Mouse (Mus musculus) spleen, adult 18-20 months (tissue): Measurements from ENCODE around the gene Lactbl1.

Source experiments
- DNase-seq, 2 experiments: peaks; one replicate each; pipeline ENCODE4 v3.0.0; 2022; ENCODE audit warnings: mixed read lengths in 2 of 2

The Lactbl1 gene

GRCm38 (mm10) chr4:136636983-136637562 lies 14.7 kb downstream of the Lactbl1 start:
- DNase-seq = no peak

GRCm38 (mm10) chr4:136637563-136638229 lies 15.3 kb downstream of the Lactbl1 start:
- no peak for DNase-seq

GRCm38 (mm10) chr4:136638230-136638750 lies 15.9 kb downstream of the Lactbl1 start:
- no peak for DNase-seq

GRCm38 (mm10) chr4:136638890-136639289 lies 16.5 kb downstream of the Lactbl1 start:
- DNase-seq = no peak

- DNase-seq = peak; percentile 25 to 74
These were observed 26.6 kb downstream of the Lactbl1 start for GRCm38 (mm10) chr4:136648922-136649479.

GRCm38 (mm10) chr4:136649480-136650196 lies 27.2 kb downstream of the Lactbl1 start:
- no peak for DNase-seq

GRCm38 (mm10) chr4:136650261-136650660 lies 27.8 kb downstream of the Lactbl1 start:
- no peak for DNase-seq

- peak in 1 of 2 experiments; percentile 28 for DNase-seq
These were observed 29.0 kb downstream of the Lactbl1 start for GRCm38 (mm10) chr4:136651357-136651811.

- DNase-seq = no peak
These were observed 29.6 kb downstream of the Lactbl1 start for GRCm38 (mm10) chr4:136651882-136652527.

- no peak for DNase-seq
These were observed 30.1 kb downstream of the Lactbl1 start for GRCm38 (mm10) chr4:136652528-136652910.

- DNase-seq = no peak
These were observed 30.6 kb downstream of the Lactbl1 start for GRCm38 (mm10) chr4:136653019-136653418.

GRCm38 (mm10) chr4:136653692-136654234 lies 31.3 kb downstream of the Lactbl1 start:
- no peak for DNase-seq

GRCm38 (mm10) chr4:136657914-136658313 lies 35.5 kb downstream of the Lactbl1 start:
- no peak for DNase-seq

- no peak for DNase-seq
These were observed 42.6 kb downstream of the Lactbl1 start for GRCm38 (mm10) chr4:136665068-136665467.

GRCm38 (mm10) chr4:136666002-136666401 lies 43.6 kb downstream of the Lactbl1 start:
- DNase-seq = no peak

GRCm38 (mm10) chr4:136667757-136668156 lies 45.3 kb downstream of the Lactbl1 start:
- DNase-seq = no peak

GRCm38 (mm10) chr4:136672335-136673090 lies 50.1 kb downstream of the Lactbl1 start:
- no peak for DNase-seq

- DNase-seq = no peak
These were observed 53.0 kb downstream of the Lactbl1 start for GRCm38 (mm10) chr4:136675439-136675838.

- peak; percentile 27 to 72 for DNase-seq
These were observed 56.1 kb downstream of the Lactbl1 start for GRCm38 (mm10) chr4:136678480-136678879.

GRCm38 (mm10) chr4:136679221-136679620 lies 56.8 kb downstream of the Lactbl1 start:
- no peak for DNase-seq

- DNase-seq = no peak
These were observed 58.2 kb downstream of the Lactbl1 start for GRCm38 (mm10) chr4:136680641-136681040.

- no peak for DNase-seq
These were observed 62.1 kb downstream of the Lactbl1 start for GRCm38 (mm10) chr4:136684485-136684884.
